Comparison of ENCODE assay signal across 30 mouse cellular contexts in the genomic region with DNA sequence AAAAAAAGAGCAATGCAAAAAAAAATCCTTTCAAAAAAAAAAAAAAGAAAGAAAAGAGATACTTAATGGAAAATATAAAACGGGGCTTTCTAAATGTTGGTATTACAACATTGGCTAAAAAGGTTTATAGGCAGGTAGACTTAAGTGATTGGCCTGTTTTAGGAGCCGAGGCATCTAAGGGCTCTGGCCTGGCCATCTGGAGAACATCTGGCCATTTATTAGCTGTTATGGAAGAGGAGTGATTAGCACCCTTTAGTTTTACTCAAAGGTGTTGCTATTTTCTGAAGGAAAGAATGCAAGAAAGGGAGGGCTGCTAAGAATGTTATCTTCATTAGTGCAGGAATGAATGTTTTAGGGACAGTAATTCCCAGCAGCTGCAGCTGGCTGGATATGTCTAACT. TPM values are rescaled to one million over a fixed set of nuclear protein-coding genes. Genes with fewer than 3 reads are reported as not detected.
"Had no signal": no experiment of that assay in that cellular context is flagged by ENCODE, and none has a peak within 500 bp of the region (broad histone marks: within the 10 kb centered on the region; RNA-seq: fewer than 3 reads in every experiment).

No protein-coding gene starts in this region.

- H3K27ac ChIP-seq: kidney, embryonic 15.5 days; left cerebral cortex, adult 2 months; liver, embryonic 12.5 days; liver, embryonic 15.5 days; neural tube, embryonic 12.5 days; neural tube, embryonic 15.5 days; stomach, postnatal 0 days had no signal

- ATAC-seq: liver, embryonic 12.5 days had no signal

- DNase-seq: kidney, adult 11 months; kidney, adult 8-10 months; kidney, postnatal 10 days; kidney, postnatal 36 days; layer of hippocampus, postnatal 36 days; liver; lung, embryonic 14.5 days; lung, postnatal 10 days; lung, postnatal 36 days; midbrain, embryonic 14.5 days; right cerebral cortex, adult 18-20 months; right cerebral cortex, postnatal 14 days; right cerebral cortex, postnatal 4 days; thymus, adult 2 months; thymus, postnatal 14 days; thymus, postnatal 4 days had no signal

- H3K9ac ChIP-seq: kidney, embryonic 15.5 days; liver, embryonic 12.5 days; liver, embryonic 15.5 days; lung, embryonic 14.5 days; neural tube, embryonic 12.5 days; neural tube, embryonic 15.5 days had no signal

- H3K4me3 ChIP-seq: kidney, embryonic 15.5 days; left cerebral cortex, adult 2 months; liver, embryonic 12.5 days; liver, embryonic 15.5 days; megakaryocyte, embryonic 14.5 days; neural tube, embryonic 12.5 days; neural tube, embryonic 15.5 days had no signal

- H3K4me2 ChIP-seq: kidney, embryonic 15.5 days; liver, embryonic 12.5 days; liver, embryonic 15.5 days; lung, embryonic 14.5 days; midbrain, embryonic 11.5 days; neural tube, embryonic 12.5 days; neural tube, embryonic 15.5 days had no signal

- H3K36me3 ChIP-seq: kidney, embryonic 15.5 days; liver, embryonic 12.5 days; liver, embryonic 15.5 days; neural tube, embryonic 12.5 days; neural tube, embryonic 15.5 days had no signal

- H3K27me3 ChIP-seq: kidney, embryonic 15.5 days; liver, embryonic 12.5 days; liver, embryonic 15.5 days; megakaryocyte, embryonic 14.5 days; neural tube, embryonic 12.5 days; neural tube, embryonic 15.5 days had no signal

- H3K4me1 ChIP-seq: kidney, embryonic 15.5 days; liver, embryonic 12.5 days; liver, embryonic 15.5 days; megakaryocyte, embryonic 14.5 days; neural tube, embryonic 12.5 days; neural tube, embryonic 15.5 days had no signal

- H3K9me3 ChIP-seq: kidney, embryonic 15.5 days; liver, embryonic 12.5 days; liver, embryonic 15.5 days; megakaryocyte, embryonic 14.5 days; neural tube, embryonic 12.5 days; neural tube, embryonic 15.5 days had no signal

RNA-seq across cellular contexts. Expression of a gene that starts 24.9 kb away (rescaled TPM):
- total RNA-seq: layer of hippocampus, adult 8-10 months; layer of hippocampus, postnatal 10 days; layer of hippocampus, postnatal 36 days; left cerebral cortex, adult 2 months; left cerebral cortex, postnatal 10 days; left cerebral cortex, postnatal 36 days had no signal
- polyA plus RNA-seq: kidney, embryonic 15.5 days; liver, embryonic 12.5 days; liver, embryonic 15.5 days; lung, embryonic 14.5 days; midbrain, embryonic 11.5 days; midbrain, embryonic 14.5 days; neural tube, embryonic 12.5 days; neural tube, embryonic 15.5 days; stomach, embryonic 14.5 days; stomach, postnatal 0 days; thymus, adult 2 months had no signal
